Mouse (Mus musculus) midbrain, postnatal 0 days (tissue): ENCODE results near the gene Cyp4f13. TPM values are rescaled to one million over a fixed set of nuclear protein-coding genes. Genes with fewer than 3 reads are reported as not detected.

Source experiments
- ATAC-seq: fragments of 200-750 bp; cut with Nextera tagmentation; 2 replicates; pipeline ENCODE4 v1.8.0; 2017; ENCODE audit warnings: moderate number of reproducible peaks, mild to moderate bottlenecking, moderate TSS enrichment, moderate library complexity; ENCODE audit not compliant: low FRiP score
- DNase-seq: peaks from one replicate; pipeline ENCODE4 v3.0.0-alpha.2; 2015; ENCODE audit warnings: low spot score
- H3K27ac ChIP-seq: fragments of 300-500 bp; sonication (generic); 2 replicates; pipeline ENCODE4 v1.5.1; 2014; ENCODE audit warnings: low read depth, mild to moderate bottlenecking, low read length, mixed read lengths
- H3K27me3 ChIP-seq: fragments of 300-500 bp; sonication (generic); 2 replicates; pipeline ENCODE4 v1.6.1; 2014; ENCODE audit warnings: low read length, control low read depth, mixed read lengths; ENCODE audit not compliant: insufficient read depth
- H3K36me3 ChIP-seq: fragments of 300-500 bp; sonication (generic); 2 replicates; pipeline ENCODE4 v1.6.1; 2014; ENCODE audit warnings: low read length, control low read depth, mixed read lengths; ENCODE audit not compliant: insufficient read depth
- H3K4me1 ChIP-seq: fragments of 300-500 bp; sonication (generic); 2 replicates; pipeline ENCODE4 v1.6.1; 2014; ENCODE audit warnings: mild to moderate bottlenecking, control low read depth, antibody characterized with exemption, low read length, mixed read lengths; ENCODE audit not compliant: insufficient read depth
- H3K4me2 ChIP-seq: fragments of 300-500 bp; sonication (generic); 2 replicates; pipeline ENCODE4 v1.6.1; 2014; ENCODE audit warnings: low read depth, mild to moderate bottlenecking, low read length, mixed read lengths; ENCODE audit not compliant: poor library complexity, severe bottlenecking
- H3K4me3 ChIP-seq: fragments of 300-500 bp; sonication (generic); 2 replicates; pipeline ENCODE4 v1.5.1; 2014; ENCODE audit warnings: low read depth, mild to moderate bottlenecking, low read length, moderate library complexity
- H3K9ac ChIP-seq: fragments of 300-500 bp; sonication (generic); replicated peaks from 2 replicates; pipeline ENCODE4 v1.6.1; 2014; ENCODE audit warnings: mild to moderate bottlenecking, low read length, moderate library complexity, mixed read lengths; ENCODE audit not compliant: poor library complexity, severe bottlenecking
- H3K9me3 ChIP-seq: fragments of 300-500 bp; sonication (generic); 2 replicates; pipeline ENCODE4 v1.6.1; 2016; ENCODE audit warnings: low read length, control low read depth
- CTCF ChIP-seq: IDR thresholded peaks from 2 replicates; pipeline ENCODE4 v1.5.1; 2016; ENCODE audit warnings: antibody characterized with exemption, mild to moderate bottlenecking
- WGBS: fragments of 180-500 bp; shearing (Covaris S2); extraction: QIAGEN DNeasy Blood & Tissue Kit; methylation state at CpG from one replicate; pipeline ENCODE4 v1.1.7; 2014; 5-methylcytosine and 5-hydroxymethylcytosine counted together
- polyA plus RNA-seq: library from polyadenylated mRNA; unstranded; fragments of >200 nt; fragmentation: Nextera tagmentation; extraction: Ambion mirVana; gene quantifications from 2 replicates; pipeline ENCODE4 v1.2.1, GENCODE M21; 2015
- total RNA-seq: library from RNA; depleted of rRNA; stranded (reverse); fragments of >200 nt; gene quantifications from 2 replicates; pipeline ENCODE4 v1.2.3, GENCODE M21; 2014

Cyp4f13 gene
- total and polyA plus RNA-seq, 2 experiments from 2014 or later = 8.0 to 15.1 TPM

DNA sequence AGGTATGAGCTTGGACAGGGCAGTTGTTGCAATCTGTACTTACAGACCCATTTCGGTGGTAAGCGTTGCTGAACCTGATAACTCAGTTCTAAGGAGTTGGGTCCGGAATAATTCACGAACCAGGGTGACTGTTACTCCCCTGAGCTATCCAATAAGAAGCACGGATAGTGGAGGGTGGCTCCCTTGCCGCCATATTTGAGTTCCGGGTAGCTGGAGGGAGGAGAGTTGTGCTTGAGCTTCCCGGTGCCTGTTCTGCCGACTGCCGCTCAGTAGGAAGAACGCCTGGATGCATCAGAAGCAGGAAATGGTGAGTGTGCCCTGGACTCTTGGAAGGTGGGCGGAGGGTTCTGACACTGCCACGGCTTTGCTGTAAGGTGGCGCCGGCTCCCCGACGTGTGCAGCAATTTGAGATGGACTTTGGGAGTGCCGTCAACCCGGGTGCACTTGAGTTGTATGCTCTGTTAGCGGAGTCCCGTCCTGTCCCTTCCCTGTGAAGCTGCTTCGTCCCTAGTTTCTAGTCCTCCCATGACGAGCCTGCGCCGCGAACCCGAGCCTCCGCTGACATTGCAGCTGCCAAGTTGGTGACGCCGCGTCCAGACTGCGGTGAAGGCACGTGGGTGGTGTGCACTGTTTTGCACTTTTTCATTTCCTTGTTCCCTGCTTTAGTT is 18.6 kb upstream of the Cyp4f13 start, which contains the start of gene Zfp472:
Zfp472 (plus strand) TSS at position 192 of the 668 bp plus-strand sequence.
- Histone ChIP-seq H3K27me3 (no peaks in the 10 kb centered on the region), H3K9ac (peak within 1 kb of the TSS; percentile 73), H3K9me3 (no peaks in the 10 kb centered on the region), H3K27ac (peak within 1 kb of the TSS; percentile 69), H3K36me3 (no peaks in the 10 kb centered on the region), H3K4me3 (peak within 1 kb of the TSS; percentile 80), H3K4me1 (peaks cover 8% of the 10 kb centered on the region), H3K4me2 (peak within 1 kb of the TSS; percentile 83)
- WGBS = under 1% methylated on average over 33 of the region's 33 CpGs
- TF ChIP-seq CTCF = no peak
- DNase-seq = peak; percentile 94
- peak; percentile 100 for ATAC-seq

DNA sequence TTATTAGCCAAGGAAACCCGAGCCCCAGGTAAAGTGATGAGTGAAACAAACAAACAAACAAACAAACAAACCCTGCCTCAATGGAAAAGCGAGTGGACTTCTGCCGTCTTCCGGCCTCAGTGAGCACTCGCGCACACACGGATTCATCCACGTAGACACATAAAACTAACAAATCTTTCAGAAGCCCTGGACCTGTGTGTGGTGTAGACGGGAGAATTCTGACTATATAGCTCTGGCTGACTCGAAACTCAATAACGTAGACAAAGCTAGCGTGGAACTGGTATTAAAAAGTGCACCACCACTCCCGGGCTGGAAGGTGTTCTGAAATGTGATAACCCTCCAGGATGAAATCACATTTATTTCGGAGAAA is 18.0 kb upstream of the Cyp4f13 start:
- peak overlapping the region; percentile 73; the same call in 1 of the 2 replicates for H3K9ac ChIP-seq
- no peak overlapping the region for H3K27ac ChIP-seq
- under 1% methylated on average over 14 of the region's 14 CpGs for WGBS
- DNase-seq = peak; percentile 1
- no peaks in the 10 kb centered on the region for H3K27me3 ChIP-seq
- peak; percentile 77 for ATAC-seq
- peak overlapping the region; percentile 80 for H3K4me3 ChIP-seq
- H3K36me3 ChIP-seq = no peaks in the 10 kb centered on the region
- peak overlapping the region; percentile 83 for H3K4me2 ChIP-seq
- no peak for TF ChIP-seq CTCF
- H3K4me1 ChIP-seq = peaks cover 8% of the 10 kb centered on the region
- H3K9me3 ChIP-seq = no peaks in the 10 kb centered on the region

DNA sequence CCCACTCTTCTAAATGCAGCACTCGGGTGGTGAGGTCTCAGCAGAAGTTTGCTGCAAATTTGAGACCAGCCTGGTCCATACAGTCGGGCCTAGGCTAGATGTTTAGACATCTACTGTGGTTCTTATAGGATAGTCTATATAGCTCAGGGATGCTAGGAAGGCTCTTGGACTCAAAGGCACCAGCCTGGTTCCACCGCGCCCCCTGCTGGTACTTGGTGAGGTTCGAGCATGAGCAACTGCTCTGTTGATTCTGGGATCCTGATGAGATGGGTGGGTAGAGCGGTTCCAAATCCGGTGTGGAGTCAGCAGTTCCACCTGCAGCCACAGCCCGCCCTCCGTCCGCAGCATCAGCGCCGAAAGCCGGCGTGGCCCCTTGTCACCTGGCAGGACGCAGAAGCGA is 4.2 kb upstream of the Cyp4f13 start:
- peak; percentile 71 for TF ChIP-seq CTCF
- Histone ChIP-seq H3K9me3 (no peaks in the 10 kb centered on the region), H3K27ac (no peak overlapping the region), H3K4me3 (no peak overlapping the region), H3K27me3 (no peaks in the 10 kb centered on the region), H3K9ac (no peak overlapping the region), H3K4me1 (no peaks in the 10 kb centered on the region; the same call in 1 of the 2 replicates), H3K36me3 (no peaks in the 10 kb centered on the region), H3K4me2 (no peak overlapping the region)
- no peak for ATAC-seq
- 40% methylated on average over 16 of the region's 16 CpGs for WGBS
- peak; percentile 41 for DNase-seq

DNA sequence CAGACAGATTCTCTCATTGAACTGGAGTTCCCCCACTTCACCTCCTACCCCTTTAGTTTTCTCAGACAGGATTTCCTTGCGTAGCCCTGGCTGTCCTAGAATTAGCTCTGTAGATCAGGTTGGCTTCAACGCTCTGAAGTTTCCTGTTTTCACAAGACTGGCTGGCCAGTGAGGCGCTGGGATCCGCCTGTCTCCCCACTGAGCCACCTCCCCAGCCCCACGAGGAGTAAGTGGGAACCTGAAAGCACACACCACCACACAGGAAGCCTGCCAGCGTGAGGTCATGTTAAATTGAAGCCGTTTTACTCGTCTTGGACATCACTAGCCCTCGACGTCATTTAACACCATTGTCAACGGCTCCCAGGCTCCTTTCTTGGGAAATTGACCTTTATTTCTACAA is 3.8 kb upstream of the Cyp4f13 start:
- no peak overlapping the region for H3K4me3 ChIP-seq
- H3K4me2 ChIP-seq = no peak overlapping the region
- DNase-seq (no peak), ATAC-seq (no peak)
- H3K27ac ChIP-seq = no peak overlapping the region
- H3K4me1 ChIP-seq = no peaks in the 10 kb centered on the region; the same call in 1 of the 2 replicates
- no peak overlapping the region for H3K9ac ChIP-seq
- H3K27me3 ChIP-seq = no peaks in the 10 kb centered on the region
- TF ChIP-seq CTCF = no peak
- WGBS = 85% methylated on average over 11 of the region's 11 CpGs
- H3K36me3 ChIP-seq = no peaks in the 10 kb centered on the region
- no peaks in the 10 kb centered on the region for H3K9me3 ChIP-seq

GRCm38 (mm10) chr17:32950136-32950535 is 2.9 kb upstream of the Cyp4f13 start:
- H3K36me3 ChIP-seq = no peaks in the 10 kb centered on the region

DNA sequence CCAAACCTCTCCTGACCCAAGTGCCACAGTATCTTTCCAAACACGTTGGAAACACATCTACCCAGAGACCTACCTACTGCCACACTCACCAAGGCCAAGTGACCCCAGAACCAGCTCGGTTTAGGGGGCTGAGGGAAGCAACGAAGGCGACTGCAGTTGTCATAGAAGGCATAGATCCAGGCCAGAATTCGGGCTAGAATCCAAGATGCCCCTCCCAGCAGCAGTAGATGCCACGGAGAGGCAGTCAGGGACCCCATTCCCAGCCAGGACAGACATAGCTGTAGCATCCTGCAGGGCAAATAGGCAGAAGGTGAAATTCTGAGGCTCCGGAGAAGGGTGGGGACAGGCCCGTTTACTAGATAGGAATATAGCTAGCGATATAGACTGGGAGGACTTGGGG is 486 bp downstream of the Cyp4f13 start:
- no peak for TF ChIP-seq CTCF
- Histone ChIP-seq H3K4me2 (peak overlapping the region; percentile 68), H3K9me3 (no peaks in the 10 kb centered on the region), H3K4me3 (peak overlapping the region; percentile 43), H3K4me1 (no peaks in the 10 kb centered on the region; the same call in 1 of the 2 replicates), H3K27ac (peak overlapping the region; percentile 34; the same call in 1 of the 2 replicates), H3K27me3 (no peaks in the 10 kb centered on the region), H3K9ac (peak overlapping the region; percentile 51), H3K36me3 (no peaks in the 10 kb centered on the region)
- WGBS = 68% methylated on average over 9 of the region's 9 CpGs
- DNase-seq (no peak), ATAC-seq (no peak)

More at GRCm38 (mm10) chr17:32950136-32950535, 2.9 kb upstream of the Cyp4f13 start:
- Histone ChIP-seq H3K4me1 (no peaks in the 10 kb centered on the region; the same call in 1 of the 2 replicates), H3K9ac (no peak overlapping the region), H3K4me2 (no peak overlapping the region), H3K9me3 (no peaks in the 10 kb centered on the region), H3K4me3 (no peak overlapping the region), H3K27ac (no peak overlapping the region), H3K27me3 (no peaks in the 10 kb centered on the region)
- 89% methylated on average over 3 of the region's 3 CpGs for WGBS
- DNase-seq (no peak), ATAC-seq (no peak)
- TF ChIP-seq CTCF = no peak
